Mouse (Mus musculus): Measurements from ENCODE around the gene Cerk.

The Cerk gene

GRCm38 (mm10) chr15:86160906-86161305 is 25.0 kb downstream of the Cerk start:
- no peak for DNase-seq

GRCm38 (mm10) chr15:86159719-86160118 is 26.2 kb downstream of the Cerk start:
- no peak for DNase-seq

GRCm38 (mm10) chr15:86159093-86159492 is 26.8 kb downstream of the Cerk start:
- no peak for DNase-seq

- no peak for DNase-seq
Measured at GRCm38 (mm10) chr15:86156492-86156891, 29.4 kb downstream of the Cerk start.

GRCm38 (mm10) chr15:86153481-86153960 is 32.4 kb downstream of the Cerk start:
- DNase-seq: no peak

- DNase-seq: no peak
Measured at GRCm38 (mm10) chr15:86150593-86150992, 35.3 kb downstream of the Cerk start.

- DNase-seq: no peak
Measured at GRCm38 (mm10) chr15:86146922-86147321, 39.0 kb downstream of the Cerk start.

GRCm38 (mm10) chr15:86145046-86145445 is 40.9 kb downstream of the Cerk start:
- DNase-seq: no peak

- DNase-seq: no peak
Measured at GRCm38 (mm10) chr15:86144577-86144976, 41.4 kb downstream of the Cerk start.

GRCm38 (mm10) chr15:86140323-86140722 is 45.6 kb downstream of the Cerk start:
- DNase-seq: peak; percentile 65

GRCm38 (mm10) chr15:86137638-86138037 is 48.3 kb downstream of the Cerk start:
- peak; percentile 47 for DNase-seq

- DNase-seq: peak; percentile 90
Measured at GRCm38 (mm10) chr15:86134941-86135783, 50.8 kb downstream of the Cerk start.

GRCm38 (mm10) chr15:86130657-86131056 is 55.3 kb downstream of the Cerk start:
- no peak for DNase-seq

GRCm38 (mm10) chr15:86129036-86129435 is 56.9 kb downstream of the Cerk start:
- DNase-seq: no peak

GRCm38 (mm10) chr15:86124359-86124758 is 61.6 kb downstream of the Cerk start:
- DNase-seq: peak; percentile 81

- DNase-seq: no peak
Measured at GRCm38 (mm10) chr15:86123409-86123808, 62.5 kb downstream of the Cerk start.

- peak; percentile 71 for DNase-seq
Measured at GRCm38 (mm10) chr15:86122261-86122949, 63.5 kb downstream of the Cerk start.

GRCm38 (mm10) chr15:86119186-86119585 is 66.8 kb downstream of the Cerk start:
- DNase-seq: peak; percentile 44

- DNase-seq: peak; percentile 71
Measured at GRCm38 (mm10) chr15:86117115-86118100, 68.5 kb downstream of the Cerk start.

- DNase-seq: peak; percentile 66
Measured at GRCm38 (mm10) chr15:86116421-86116820, 69.5 kb downstream of the Cerk start.

- peak; percentile 48 for DNase-seq
Measured at GRCm38 (mm10) chr15:86113342-86113710, 72.6 kb downstream of the Cerk start.

GRCm38 (mm10) chr15:86112707-86113341 is 73.1 kb downstream of the Cerk start:
- no peak for DNase-seq

Data from kidney, postnatal 14 days (tissue).